Mouse (Mus musculus) layer of hippocampus, adult 9-10 months (tissue): ENCODE measurements at regions not wholly inside any gene's neighbourhood (a gene's known extent, or its start where the extent isn't known, plus 50 kb on each side); places are given as distances from the start of the nearest gene placed in this dataset.
"Not testable (repeated sequence)": the region's sequence is repeated elsewhere in the genome, so short reads cannot be mapped to it uniquely, and the experiment has no call there.

Source experiments
- DNase-seq: peaks from one replicate; pipeline ENCODE4 v3.0.0; 2022; ENCODE audit warnings: low spot score

- DNase-seq = no peak
These were observed 54.7 kb upstream of the Usp25 start for GRCm38 (mm10) chr16:76958597-76959392.

GRCm38 (mm10) chr16:76957491-76957890, 56.0 kb upstream of the Usp25 start:
- DNase-seq = no peak

- DNase-seq = no peak
These were observed 56.4 kb upstream of the Usp25 start for GRCm38 (mm10) chr16:76957090-76957489.

GRCm38 (mm10) chr16:76950836-76951486, 62.5 kb upstream of the Usp25 start:
- DNase-seq = peak; percentile 41

GRCm38 (mm10) chr16:76947011-76947410, 66.5 kb upstream of the Usp25 start:
- no peak for DNase-seq

DNA sequence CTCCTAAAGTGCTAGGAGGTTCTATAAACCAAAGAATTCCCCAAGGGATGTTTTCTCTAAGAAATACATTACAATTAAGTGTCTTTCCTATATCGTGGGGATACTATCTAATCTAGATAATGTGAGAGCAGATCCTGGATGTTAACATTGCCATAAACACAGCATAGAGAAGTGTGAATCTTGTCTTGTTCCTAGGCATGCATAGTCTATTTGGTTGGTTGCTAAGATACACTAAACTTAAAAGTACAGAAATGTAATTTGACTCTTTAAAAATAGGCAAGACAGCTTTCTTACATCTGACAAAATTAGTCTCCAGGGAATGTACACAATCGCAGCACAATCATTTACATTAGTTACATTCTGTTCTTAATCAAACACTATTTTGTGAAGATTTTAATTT, 75.4 kb upstream of the Usp25 start:
- no peak for DNase-seq

- no peak for DNase-seq
These were observed 85.6 kb upstream of the Usp25 start for GRCm38 (mm10) chr16:76927901-76928300.

GRCm38 (mm10) chr16:76920137-76920536, 93.4 kb upstream of the Usp25 start:
- DNase-seq = not testable (repeated sequence)

- DNase-seq = no peak
These were observed 94.9 kb upstream of the Usp25 start for GRCm38 (mm10) chr16:76918598-76918997.

- no peak for DNase-seq
These were observed 99.2 kb upstream of the Usp25 start for GRCm38 (mm10) chr16:76914311-76914710.

- no peak for DNase-seq
These were observed 108.1 kb upstream of the Usp25 start for GRCm38 (mm10) chr16:76905205-76905996.

GRCm38 (mm10) chr16:76899083-76899482, 114.4 kb upstream of the Usp25 start:
- DNase-seq = no peak

- no peak for DNase-seq
These were observed 117.2 kb upstream of the Usp25 start for GRCm38 (mm10) chr16:76896305-76896704.

DNA sequence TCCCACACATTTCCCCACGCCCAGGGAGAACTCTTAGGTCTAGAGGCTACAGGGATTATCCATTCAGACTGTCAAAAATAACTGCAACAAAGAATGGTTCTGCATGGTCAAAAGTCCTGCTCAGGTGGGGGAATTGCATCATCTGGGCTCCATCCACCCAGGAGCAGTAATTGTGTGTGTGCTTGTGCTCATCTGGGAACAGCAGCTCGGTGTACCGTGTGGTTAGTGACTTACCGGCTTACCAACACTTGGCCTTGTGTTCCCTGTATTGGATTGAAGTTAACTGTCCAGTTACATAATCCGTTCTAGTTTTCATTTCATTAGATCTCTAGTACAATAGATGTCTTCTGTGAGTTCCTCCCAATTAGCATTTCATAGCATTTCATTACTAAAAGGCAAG, 117.7 kb upstream of the Usp25 start:
- DNase-seq = no peak

GRCm38 (mm10) chr16:76878576-76878975, 134.9 kb upstream of the Usp25 start:
- no peak for DNase-seq

DNA sequence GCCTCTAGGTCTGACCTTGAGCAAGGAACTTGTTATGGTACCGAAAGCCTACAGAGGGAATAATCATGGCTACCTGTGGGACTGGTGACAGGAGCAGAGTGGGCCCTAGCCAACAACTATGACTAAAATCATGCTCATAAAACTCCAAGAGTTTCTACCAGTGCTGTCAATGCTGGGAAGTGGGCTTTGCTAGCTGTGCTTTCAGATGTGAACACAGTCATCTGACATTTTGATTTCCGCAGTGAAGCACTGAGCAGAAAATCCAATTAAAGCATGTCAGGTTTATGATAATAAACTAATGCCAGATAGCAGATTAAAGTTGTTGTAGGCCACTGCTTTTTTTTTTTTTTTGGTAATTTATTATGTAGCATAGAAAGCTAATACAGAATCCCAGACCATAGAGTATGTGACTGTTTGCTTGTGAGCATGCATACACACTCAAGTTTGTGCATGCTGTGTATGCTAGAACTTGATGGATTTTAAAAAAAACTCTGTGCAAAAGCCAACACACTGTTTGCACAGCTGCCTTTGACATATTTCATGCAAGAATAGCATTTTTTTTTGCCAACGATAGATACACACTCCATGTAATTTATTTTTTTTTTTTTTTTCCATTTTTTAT, 138.0 kb upstream of the Usp25 start:
- DNase-seq = no peak

- no peak for DNase-seq
These were observed 147.1 kb upstream of the Usp25 start for GRCm38 (mm10) chr16:76866465-76866802.

GRCm38 (mm10) chr16:76865731-76866464, 147.6 kb upstream of the Usp25 start:
- DNase-seq = peak; percentile 21

- no peak for DNase-seq
These were observed 149.1 kb upstream of the Usp25 start for GRCm38 (mm10) chr16:76864392-76864791.

GRCm38 (mm10) chr16:76855797-76856196, 157.7 kb upstream of the Usp25 start:
- no peak for DNase-seq

- DNase-seq = no peak
These were observed 162.1 kb upstream of the Usp25 start for GRCm38 (mm10) chr16:76851396-76851795.

DNA sequence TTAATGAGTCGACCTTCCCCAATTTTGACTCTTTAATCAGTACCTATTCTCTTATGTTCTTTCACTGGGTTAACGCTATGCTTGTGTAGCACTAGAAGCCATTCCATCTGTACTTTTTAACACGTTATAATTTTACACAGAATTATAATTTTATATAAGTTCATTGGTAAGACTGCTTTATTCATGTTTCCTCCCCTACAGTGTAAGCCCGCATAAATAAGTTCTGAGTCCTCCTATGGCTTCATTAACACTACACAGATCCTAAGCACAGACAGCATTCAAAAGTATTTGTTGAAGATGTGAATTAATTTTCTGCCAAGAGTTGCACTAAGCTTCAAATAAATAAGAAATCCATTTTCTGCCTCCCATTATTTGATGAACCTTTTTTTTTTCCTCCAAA, 176.1 kb upstream of the Usp25 start:
- no peak for DNase-seq
